Mouse (Mus musculus): ENCODE measurements around the gene Samd4b.
"Not testable (repeated sequence)": the region's sequence is repeated elsewhere in the genome, so short reads cannot be mapped to it uniquely, and the experiment has no call there.

Gene Samd4b

DNA sequence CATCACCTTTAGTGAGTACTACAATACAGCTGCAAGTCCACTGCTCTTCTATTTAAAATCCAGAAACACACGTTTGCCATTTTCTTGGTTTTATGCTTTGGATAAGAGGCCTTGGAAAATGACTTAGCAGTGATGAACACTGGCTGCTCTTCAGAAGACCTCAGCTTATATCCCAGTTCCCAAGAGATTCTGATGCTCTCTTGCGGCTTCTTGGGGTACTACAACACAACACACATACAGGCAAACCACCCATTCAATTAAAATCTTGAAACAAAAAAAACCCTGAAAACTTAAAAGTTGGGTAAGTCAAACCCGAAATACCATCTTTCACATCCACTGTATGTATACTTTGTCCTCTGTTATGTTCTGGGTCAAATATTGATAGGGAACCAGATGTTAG is 199.9 kb downstream of the Samd4b start:
- DNase-seq (ENCODE audit: low read depth): peak; percentile 58

DNA sequence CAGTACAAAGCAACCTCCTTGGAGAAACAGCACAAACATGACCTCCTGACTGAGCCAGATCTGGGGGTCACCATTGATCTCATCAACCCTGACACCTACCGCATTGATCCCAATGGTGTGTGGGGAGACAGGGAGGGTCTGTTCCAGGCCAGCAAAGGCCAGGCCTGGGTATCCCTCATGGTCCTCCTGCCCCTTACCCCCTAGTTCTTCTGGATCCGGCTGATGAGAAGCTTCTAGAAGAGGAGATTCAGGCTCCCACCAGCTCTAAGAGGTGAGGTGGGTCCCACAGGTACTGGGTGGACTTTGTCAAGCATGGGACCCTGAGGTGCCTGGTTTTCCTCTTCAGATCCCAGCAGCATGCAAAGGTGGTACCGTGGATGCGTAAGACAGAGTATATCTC is 202.5 kb downstream of the Samd4b start:
- no peak for DNase-seq (ENCODE audit: low read depth)

DNA sequence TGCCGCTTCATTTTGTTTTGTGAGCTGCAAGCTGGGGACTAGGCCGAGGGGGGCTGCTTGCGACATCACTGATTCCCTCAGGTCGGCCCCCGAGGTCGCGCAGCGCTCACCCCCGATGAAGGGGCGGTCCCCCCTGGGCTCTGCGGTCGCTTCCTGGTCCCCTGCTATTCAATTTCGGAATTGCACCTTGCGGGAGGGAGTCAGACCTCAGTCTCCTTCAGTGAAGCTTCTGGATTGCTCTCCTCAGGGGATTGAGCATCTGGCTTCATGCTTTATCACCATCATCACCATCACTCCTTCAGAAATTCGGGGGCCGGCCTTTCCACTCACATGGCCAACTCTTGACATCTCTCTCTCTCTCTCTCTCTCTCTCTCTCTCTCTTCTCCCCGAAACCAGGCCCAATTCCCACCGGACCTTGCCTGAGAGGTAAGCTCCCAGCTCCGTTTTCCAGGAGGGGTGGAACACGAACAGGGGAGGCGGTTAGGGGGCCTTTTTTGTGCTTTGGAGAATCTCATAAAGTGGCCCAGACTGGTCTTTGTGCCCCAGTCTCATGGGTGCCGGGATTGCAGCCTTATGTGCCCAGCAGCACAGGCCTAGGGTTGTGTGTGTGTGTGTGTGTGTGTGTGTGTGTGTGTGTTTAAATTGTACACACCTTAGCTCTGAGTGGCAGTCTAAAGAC is 204.5 kb downstream of the Samd4b start:
- no peak for DNase-seq (ENCODE audit: low read depth)

DNA sequence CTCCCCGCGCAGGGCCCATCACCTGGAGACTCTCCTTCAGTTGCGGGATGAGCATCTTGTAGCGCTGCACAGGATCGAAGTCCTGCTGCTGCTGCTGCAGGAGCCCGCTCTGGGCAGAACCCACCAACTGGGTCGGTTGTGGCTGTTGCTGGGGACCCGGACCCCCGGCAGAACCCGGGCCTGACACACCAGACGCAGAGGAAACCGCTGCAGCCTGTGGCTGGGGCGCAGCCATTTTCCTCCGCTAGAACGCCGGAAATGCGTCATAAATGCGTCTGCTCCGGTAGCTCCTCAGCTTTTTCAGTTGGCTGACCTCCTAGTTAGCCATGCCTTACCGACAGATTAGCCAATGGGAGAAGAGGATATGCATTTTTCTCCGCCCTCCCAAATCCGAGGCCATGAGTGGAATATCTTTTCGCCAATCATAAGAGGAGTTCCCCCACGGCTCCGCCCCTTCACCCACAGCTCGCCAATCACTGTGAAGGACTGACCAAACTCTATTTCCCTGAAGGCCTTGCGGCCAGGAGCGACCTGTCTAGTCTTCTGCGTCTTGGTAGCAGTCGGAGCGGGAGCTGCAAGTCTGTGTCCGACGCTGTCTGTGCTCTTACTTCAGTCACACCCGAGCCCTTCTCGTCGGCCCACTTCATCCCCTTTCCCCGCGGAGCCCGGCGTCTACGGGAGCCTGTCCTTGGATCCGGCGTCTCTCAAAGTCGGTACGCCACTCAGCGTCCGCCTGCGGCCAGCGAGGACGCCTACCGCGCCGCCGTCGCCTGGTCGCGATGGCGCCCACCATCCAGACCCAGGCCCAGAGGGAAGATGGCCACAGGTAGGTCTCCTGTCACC is 205.3 kb downstream of the Samd4b start, which contains the start of the genes Med29 and Paf1:
Med29 (minus strand) TSS at position 280 of the 843 bp plus-strand sequence.
Paf1 (plus strand) TSS at position 523 of the 843 bp plus-strand sequence.
- peak; percentile 100 for DNase-seq (ENCODE audit: low read depth)

DNA sequence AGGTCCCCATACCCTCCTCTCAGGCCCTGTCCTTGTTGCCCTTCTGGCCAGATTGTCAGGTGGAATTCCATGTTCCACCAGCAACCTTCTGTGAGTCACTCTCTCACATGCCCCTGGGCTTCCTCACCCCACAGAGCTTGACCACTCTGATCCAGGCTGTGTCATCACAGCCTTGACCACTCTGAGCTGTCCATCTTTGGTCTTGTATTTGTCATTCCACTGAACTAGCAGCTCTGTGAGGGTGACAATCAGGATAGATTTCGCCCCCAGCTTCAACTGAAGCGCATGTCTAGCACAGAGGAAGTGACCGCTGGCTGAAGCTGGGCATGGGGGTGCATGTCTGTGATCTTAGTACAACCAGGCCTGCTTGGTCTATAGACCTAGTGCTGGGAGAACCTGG is 207.6 kb downstream of the Samd4b start:
- DNase-seq (ENCODE audit: low read depth): no peak

DNA sequence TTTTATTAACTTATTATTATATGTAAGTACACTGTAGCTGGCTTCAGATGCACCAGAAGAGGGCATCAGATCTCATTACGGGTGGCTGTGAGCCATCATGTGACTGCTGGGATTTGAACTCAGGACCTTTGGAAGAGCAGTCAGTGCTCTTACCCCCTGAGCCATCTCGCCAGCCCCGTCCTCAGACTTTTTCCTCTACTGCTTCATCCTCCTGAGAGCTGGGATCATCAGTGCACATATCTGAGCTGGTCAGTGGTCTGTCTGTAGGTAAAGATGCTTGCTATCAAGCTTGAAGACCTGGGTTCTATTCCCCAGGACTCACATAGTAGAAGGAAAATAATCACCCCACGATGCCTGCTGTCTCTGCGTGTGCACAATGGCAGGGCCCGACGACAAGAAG is 210.6 kb downstream of the Samd4b start:
- DNase-seq (ENCODE audit: low read depth): not testable (repeated sequence)

DNA sequence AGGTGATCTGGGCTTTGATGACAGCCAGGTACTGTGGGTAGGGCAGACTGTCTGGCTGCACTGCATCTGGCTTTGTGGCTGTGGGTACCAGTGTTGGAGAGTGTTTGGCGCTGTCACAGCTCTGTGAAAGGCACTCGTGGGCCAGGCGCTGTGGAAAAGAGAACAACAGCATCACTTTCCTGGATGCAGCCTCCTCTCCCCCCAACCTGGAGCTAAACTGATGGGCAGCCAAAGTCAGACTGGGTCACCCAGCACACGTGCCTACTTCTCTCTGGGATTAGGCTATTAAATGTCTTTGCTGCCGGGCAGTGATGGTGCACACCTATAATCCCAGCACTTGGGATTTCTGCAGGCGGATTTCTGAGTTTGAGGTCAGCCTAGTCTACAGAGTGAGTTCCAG is 211.1 kb downstream of the Samd4b start:
- not testable (repeated sequence) for DNase-seq (ENCODE audit: low read depth)

DNA sequence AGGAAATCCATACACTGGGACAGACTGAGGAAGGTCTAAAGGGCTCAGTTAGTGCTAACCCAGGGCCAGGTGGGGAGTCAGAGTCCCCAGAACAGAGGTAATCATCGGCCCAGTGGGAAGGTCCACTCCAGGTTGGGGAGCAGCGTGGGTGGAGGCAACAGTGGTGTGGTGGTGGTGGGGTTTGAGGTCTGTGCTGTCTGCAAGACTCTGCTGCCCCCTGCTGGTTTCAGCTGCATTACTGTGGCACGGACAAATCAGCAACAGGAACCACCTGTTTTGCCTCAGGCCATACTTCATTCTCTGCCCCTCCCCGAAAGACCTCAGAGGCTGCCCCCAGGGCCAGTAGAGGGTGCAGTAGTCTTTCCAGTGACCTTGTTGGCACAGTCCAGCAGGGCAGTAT is 211.5 kb downstream of the Samd4b start:
- DNase-seq (ENCODE audit: low read depth): peak; percentile 95

DNA sequence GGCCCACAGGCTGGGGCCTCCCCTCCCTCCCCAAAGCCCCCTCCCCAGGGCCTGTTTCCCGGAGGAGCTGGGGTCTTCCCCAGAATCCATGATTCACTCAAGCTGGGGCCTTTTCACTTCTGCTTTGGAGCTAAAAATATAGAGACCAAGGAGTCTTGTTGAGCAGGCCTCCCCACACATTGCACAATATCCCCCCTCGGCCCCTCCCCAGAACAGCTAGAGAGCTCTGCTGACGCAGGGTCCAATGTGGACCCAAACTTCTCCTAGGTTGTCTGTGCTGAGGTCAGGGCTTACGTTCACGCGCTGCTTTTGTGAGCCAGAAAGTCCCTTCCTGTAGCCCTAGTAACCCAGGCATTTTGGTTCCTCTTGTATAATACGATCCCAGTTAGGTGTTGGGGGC is 211.9 kb downstream of the Samd4b start:
- DNase-seq (ENCODE audit: low read depth): peak; percentile 89

DNA sequence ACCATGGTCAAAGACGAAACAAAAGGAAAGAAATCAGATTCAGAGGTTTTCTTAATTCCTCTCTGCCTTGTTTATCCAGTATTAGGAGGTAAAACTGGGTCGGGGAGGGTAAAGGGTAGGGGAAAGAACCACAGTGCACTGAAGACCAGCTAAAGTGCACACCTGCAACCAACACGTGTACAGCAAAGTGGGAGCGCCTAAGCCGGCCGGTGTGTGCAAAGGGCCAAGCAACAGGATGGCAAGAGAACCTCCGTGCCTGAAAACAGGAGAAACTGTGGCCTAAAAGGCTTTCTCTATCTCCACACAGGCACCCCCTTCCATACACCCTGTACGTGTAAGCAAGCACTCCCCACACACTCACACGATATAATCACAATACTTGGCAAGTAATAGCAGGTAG is 212.7 kb downstream of the Samd4b start:
- no peak for DNase-seq (ENCODE audit: low read depth)

DNA sequence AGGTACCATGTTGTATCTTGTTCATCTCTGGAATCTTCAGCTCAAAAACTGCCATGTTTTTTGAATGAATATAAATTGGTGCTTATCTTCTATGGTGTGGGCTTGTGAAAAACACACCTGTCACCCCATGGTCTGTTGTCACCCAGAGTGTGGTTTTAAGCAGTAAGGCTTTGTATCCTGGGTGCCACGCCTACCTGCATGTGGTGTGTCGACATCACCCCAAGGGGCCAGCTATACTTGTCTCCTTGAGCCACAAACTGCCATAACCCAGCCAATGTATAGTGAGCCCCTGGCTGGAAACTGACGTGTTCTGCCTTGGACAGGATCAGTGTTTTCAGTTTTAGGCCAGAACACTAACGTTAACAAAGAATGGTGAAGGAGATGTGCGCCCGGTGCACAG is 213.8 kb downstream of the Samd4b start:
- DNase-seq (ENCODE audit: low read depth): no peak

DNA sequence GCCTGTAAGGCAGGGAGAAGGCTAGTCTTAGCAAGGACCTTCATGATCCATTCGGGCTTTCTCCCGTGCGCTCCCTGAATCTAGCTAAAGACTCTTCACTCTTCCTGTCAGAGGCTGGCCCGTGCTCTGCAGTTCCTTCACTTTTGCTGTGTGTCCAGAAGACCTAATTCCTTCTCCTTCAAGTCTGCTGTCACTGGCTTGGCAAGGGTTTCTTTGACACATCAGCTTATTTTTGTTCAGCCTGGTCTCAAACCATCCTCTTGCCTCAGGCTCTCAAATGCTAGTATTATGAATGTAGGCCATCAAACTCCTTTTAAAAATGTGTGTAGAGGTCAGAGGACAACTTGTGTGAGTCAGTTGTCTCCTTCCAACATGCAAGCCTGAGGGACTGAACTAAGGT is 214.3 kb downstream of the Samd4b start:
- no peak for DNase-seq (ENCODE audit: low read depth)

DNA sequence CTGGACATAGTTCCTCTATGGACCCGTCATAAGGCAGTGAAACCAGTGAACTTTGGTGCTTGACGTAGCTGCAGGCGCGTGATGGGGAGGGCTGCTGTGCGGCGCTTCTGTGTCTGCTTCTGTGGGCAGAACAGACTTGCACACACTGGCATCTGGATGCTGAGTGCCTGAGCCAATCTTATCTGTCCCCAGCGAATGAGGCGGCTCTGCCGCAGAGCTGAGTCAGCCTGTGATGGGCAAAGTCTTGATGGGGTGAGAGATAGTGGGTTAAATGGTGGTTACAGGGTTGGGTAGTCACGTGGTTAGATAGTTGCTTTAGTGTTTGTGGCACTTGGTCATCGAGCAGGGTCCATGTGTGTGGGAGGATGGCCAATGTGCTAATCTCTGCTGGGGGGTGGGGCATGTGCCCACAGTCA is 215.0 kb downstream of the Samd4b start:
- peak; percentile 100 for DNase-seq (ENCODE audit: low read depth)

DNA sequence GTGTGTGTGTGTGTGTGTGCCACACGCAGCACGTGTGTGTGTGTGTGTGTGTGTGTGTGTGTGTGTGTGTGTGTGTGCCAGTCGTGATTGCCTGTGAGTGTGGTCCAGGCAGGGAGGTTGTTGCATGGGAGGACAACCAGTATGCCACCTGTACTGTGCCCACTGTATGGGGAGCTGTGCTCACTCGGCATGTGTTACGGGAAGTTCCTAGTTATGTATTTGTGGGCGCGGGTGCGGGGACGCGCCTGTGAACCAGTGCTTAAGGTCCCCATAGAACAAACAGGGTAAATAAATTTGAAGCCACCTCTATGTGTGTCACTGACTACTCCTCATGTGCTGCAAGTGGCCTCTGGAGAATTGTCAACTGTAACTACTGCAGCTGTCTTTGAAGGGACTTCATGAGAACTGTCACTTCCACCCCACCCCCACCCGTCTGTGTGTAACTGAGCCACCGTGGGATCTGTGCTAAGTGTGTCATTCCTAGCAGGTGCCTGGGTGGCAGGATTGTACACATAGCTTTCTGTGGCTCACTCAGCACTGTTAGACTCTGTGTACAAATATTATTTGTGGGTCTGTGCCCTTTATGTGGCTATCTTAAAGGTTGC is 215.5 kb downstream of the Samd4b start:
- no peak for DNase-seq (ENCODE audit: low read depth)

DNA sequence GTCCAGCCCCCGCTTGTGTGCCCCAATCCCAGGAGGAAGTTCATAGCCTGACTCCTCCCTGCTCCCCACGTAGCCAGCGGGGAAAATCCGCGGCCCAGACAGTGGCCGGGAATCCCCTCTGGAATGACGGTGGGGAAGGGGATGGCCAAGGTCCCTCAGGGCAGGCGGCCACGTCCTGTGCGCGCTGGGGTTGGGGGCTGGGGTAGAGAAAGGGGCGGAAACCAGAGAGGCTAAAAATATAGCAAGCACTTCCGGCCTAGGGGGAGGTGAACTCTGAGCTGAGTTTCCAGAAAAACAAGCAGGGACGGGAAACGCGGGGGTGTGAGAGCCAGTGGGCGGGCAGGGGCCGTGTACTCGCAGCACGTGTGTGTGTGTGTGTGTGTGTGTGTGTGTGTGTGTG is 216.0 kb downstream of the Samd4b start:
- peak; percentile 95 for DNase-seq (ENCODE audit: low read depth)

DNA sequence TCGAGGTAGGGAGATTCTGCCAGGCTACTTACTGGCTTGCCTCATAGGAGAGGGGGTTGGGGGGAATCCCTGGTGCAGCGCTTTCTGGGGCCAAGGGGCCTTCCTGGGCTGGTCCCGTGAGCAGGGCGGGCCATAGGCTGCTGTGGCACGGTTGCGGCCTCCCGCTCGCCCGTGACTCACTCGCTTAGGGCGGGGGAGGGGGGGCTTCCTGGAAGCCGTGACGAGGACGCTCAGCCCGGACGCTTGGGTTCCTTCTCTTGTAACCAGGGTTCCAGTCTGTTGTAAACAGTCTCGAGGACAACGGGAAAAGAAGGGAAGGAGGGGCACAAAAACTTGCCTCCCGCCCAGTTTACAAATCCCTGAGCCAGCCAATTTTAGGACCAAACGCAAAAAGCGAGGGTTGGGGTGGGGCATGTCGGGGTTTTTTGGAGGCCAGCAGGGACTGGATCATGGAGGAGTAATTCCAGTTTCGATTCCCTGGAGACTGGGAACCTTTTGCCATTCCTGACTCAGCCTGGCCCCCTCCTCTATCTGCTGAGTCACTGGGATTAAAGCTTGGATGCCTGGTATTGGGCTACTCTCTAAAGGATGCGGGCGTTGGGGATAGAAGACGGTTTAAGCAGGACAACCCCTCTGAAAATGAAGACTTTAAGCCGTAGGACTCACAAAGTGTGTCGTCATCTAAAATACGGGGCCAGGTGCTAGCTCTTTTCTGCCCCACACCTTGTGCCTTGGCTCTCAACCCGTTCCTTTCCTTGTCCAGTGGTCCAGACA is 216.7 kb downstream of the Samd4b start:
- DNase-seq (ENCODE audit: low read depth): peak; percentile 96

DNA sequence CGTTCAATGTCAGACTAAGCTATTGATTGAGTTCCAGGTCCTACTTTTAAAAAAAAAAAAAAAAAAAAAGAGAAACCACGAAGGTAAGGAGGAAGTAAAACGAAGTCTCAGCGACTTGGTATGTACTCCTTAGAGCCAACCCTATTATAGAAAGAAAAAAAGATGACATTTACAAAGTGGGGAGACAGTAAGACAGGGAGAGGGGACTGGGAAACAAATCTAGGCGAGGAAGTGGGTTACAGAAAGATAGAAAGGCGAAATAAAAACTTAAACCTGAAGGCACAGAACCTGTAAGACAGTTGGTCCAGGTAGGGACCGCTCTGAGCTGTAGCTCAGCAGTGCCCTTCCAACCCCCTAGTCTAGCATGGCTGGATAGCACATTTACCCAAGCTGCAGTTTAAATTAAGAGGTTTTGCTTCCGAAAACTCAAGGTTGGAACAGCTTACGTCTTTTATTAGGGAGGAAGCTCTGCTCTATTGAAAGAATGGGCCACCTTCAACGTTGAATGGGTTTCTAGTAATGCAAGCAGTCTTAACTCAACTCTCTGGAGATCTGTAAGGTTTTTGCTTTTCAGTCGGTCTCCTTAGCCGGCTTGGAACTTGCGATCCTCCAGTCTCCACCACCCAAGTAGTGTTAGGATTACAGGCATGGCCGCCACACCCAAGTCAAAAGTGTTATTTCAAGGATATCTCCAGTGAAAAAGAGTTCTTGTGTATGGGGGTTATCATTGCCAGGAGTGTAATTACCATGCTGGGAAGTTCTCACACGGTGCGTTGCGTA is 217.5 kb downstream of the Samd4b start, which contains the start of gene Zfp36:
Zfp36 (minus strand) TSS at position 17 of the 780 bp plus-strand sequence.
- no peak for DNase-seq (ENCODE audit: low read depth)

DNA sequence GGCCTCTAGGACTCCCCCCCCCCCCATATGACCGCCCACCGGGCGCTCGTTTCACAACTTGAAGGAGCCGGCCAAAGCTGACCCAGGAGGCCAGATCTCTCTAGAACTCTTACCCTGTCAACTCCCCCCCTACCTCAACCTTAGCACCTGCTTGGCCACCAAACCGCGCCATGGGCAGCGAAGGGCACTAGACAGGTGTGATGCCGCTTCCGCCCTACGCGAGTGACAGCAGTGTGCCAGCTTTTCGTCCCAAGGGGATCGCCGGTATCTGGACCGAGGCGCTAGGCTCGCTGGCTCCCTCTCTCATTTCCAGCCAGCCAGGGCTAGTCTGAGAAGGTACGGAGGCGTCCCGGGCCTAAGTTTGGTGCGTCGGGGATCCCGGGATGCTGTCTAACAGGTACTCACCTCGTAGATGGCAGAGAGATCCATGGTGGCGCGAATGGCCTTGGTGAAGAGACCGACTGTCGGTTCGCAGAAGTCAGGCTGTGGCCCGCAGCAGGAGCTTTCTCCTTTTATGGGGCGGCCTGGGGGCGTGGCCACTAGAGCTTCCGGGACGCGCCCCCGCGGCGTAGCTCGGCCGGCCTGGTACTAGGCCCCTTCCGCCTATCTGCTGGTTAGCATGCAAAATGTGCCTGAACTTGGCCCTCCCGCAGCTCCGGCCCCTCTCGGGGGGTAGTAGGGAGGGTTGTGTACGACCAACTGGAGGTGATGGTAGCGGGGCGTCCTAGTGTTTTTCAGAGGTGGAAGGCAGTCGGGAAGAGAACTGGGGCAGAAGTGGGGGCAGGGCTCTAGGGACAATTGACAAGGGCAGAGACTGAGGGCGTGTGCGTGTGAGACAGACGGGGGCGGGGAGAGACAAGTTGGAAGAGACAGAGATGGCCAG is 218.9 kb downstream of the Samd4b start:
- peak; percentile 96 for DNase-seq (ENCODE audit: low read depth)

DNA sequence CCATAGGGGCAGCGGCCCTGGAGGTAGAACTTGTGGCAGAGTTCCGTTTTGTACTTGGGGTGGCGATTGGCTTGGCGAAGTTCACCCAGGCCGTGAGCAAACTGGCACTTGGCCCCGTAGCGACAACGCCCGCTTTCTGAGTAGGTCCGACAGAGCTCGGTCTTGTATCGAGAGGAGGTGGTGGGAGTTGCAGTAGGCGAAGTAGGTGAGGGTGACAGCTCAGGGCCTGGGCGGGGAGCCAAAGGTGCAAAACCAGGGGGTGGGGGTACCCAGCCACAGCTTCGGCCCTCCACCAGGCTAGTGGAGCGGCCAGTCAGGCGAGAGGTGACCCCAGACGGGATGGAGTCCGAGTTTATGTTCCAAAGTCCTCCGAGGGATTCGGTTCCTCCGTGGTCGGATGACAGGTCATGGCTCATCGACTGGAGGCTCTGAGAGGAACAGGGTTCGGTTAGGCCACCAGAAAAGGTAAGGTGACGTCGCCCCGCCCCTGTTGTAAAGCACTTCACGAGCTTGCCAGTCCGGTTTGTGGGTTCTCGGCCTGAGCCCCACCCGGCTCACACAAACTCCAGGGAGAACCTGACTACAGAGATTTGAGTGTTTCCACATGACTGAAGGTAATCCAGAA is 219.8 kb downstream of the Samd4b start:
- peak; percentile 70 for DNase-seq (ENCODE audit: low read depth)
